Mouse (Mus musculus) heart, adult 2 months (tissue): ENCODE measurements around the gene Tubb3. TPM values are rescaled to one million over a fixed set of nuclear protein-coding genes. Genes with fewer than 3 reads are reported as not detected.
"Not testable (repeated sequence)": the region's sequence is repeated elsewhere in the genome, so short reads cannot be mapped to it uniquely, and the experiment has no call there.

ENCODE experiments used
- DNase-seq, 2 experiments: peaks; one replicate each; pipeline ENCODE4 v3.0.0; 2021
- H3K27ac ChIP-seq: fragments of 200-600 bp; 2 replicates; pipeline ENCODE4 v1.8.1; 2022
- H3K27me3 ChIP-seq: fragments of 200-500 bp; 2 replicates; pipeline ENCODE4 v1.6.1; 2012; ENCODE audit warnings: mild to moderate bottlenecking, low read length, inconsistent platforms, mixed read lengths; ENCODE audit not compliant: control insufficient read depth, insufficient read depth
- H3K36me3 ChIP-seq: fragments of 200-500 bp; 2 replicates; pipeline ENCODE4 v1.6.1; 2012; ENCODE audit warnings: low read length, inconsistent platforms; ENCODE audit not compliant: control insufficient read depth, insufficient read depth
- H3K4me1 ChIP-seq: fragments of 200-500 bp; 2 replicates; pipeline ENCODE4 v1.6.1; 2011; ENCODE audit warnings: low read length; ENCODE audit not compliant: control insufficient read depth, insufficient read depth
- H3K4me3 ChIP-seq: fragments of 200-600 bp; 2 replicates; pipeline ENCODE4 v1.8.1; 2022
- H3K79me2 ChIP-seq: fragments of 200-500 bp; replicated peaks from 2 replicates; pipeline ENCODE4 v1.6.1; 2012; ENCODE audit warnings: mild to moderate bottlenecking, inconsistent platforms, low read length, moderate library complexity, mixed read lengths; ENCODE audit not compliant: control insufficient read depth, insufficient read depth
- H3K9ac ChIP-seq: fragments of 200-500 bp; 2 replicates; pipeline ENCODE4 v1.6.1; 2012; ENCODE audit warnings: low read depth, mild to moderate bottlenecking, control low read depth, inconsistent platforms, low read length, mixed read lengths
- CTCF ChIP-seq: fragments of 200-600 bp; IDR thresholded peaks from 2 replicates; pipeline ENCODE4 v1.8.1; 2022; ENCODE audit warnings: antibody characterized with exemption, mild to moderate bottlenecking, moderate library complexity
- EP300 ChIP-seq: fragments of 200-500 bp; IDR thresholded peaks from 2 replicates; pipeline ENCODE4 v1.6.1; 2011; ENCODE audit warnings: low read depth, low read length, control low read depth; ENCODE audit not compliant: insufficient read depth
- POLR2A ChIP-seq: fragments of 200-500 bp; IDR thresholded peaks from 2 replicates; pipeline ENCODE4 v1.6.1; 2011; ENCODE audit warnings: mild to moderate bottlenecking, low read depth, low read length, control low read depth; ENCODE audit not compliant: insufficient read depth
- WGBS: fragments of 180-500 bp; shearing (Covaris S2); methylation state at CpG from one replicate; pipeline ENCODE4 v1.1.7; 2018; 5-methylcytosine and 5-hydroxymethylcytosine counted together
- intact Hi-C: fragments of 180-260 bp; cut with DNase I; formaldehyde crosslinking; loops from one replicate; pipeline ENCODE4 v1.15.1; 2025
- polyA plus RNA-seq: library from polyadenylated mRNA; depleted of rRNA; stranded (reverse); fragments of >200 nt; gene quantifications from 2 replicates; pipeline ENCODE4 v1.2.3, GENCODE M21; 2012
- total RNA-seq, 2 experiments: library from RNA; stranded (reverse); gene quantifications; 2 replicates each; pipeline ENCODE4 v1.2.3; 2021

The Tubb3 gene
- total and polyA plus RNA-seq, 3 experiments, result 0.59 to 6.2 TPM; not detected in 1

DNA sequence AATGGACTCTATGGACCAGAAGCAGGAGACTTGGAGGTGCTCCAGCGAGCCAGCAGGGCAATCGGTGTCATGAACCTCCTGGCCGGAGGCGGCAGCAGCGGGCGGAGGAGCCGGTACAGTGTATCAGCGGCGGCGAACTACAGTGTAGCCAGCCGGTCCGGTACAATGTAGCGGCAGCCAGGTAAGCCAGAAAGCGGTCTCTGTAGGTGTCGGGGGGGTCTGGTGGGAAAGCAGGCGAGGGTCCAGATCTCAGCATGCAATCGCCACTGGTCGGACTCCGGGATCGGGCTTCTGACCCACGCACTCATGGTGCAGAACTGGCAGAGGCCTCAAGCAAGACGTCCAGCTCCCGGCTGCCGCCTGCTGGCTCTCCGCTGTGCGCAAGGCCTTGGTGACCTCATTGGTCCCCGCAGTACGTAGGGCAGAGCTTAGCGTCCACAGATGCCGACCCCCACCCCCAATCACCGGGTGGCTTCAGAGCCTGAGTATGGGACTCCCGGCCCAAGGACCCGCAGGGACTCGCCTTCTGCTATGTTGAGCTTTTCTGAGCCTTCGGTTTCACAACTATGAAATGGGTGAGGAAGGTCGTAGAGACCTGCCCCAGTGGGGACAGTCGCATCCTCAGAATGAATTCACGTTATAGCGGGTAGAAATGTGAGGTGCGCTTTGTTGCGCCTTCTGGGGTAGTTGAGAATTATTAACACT lies 31.8 kb downstream of the Tubb3 start:
- under 1% methylated on average over 41 of the region's 41 CpGs for WGBS
- Histone ChIP-seq H3K27ac (peak overlapping the region; percentile 92), H3K79me2 (no peaks in the 10 kb centered on the region), H3K4me3 (peak overlapping the region; percentile 93), H3K9ac (peak overlapping the region; percentile 84), H3K36me3 (no peaks in the 10 kb centered on the region), H3K27me3 (no peaks in the 10 kb centered on the region), H3K4me1 (peaks cover 1% of the 10 kb centered on the region; the same call in 1 of the 2 replicates)
- intact Hi-C loops, result loop anchor here (5.0 kb wide), 1 partner anchor 34 kb away; the partner anchor contains the start of gene Afg3l1
- TF ChIP-seq POLR2A (peak; percentile 49; the same call in 1 of the 2 replicates), CTCF (peak; percentile 84), EP300 (no peak)
- DNase-seq, result peak; percentile 95 to 98

DNA sequence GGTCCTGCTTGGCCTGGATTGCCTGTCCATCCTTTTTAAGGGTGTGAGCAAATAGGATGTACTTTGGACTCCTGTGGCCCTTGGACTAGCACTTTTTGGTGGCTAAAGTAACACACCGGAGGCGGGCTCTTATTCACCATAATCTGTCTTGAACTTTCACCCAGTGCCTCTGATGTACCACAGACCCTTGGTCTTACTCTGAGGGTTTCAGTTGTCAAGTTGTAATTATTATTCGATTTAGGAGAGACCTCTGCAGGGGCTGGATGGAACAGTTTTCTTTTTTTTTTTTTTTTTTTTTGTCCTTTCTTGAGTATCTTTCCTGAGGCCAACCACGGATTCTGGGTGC lies 32.3 kb downstream of the Tubb3 start:
- intact Hi-C loops, result loop anchor here (5.0 kb wide), 1 partner anchor 34 kb away; the partner anchor contains the start of gene Afg3l1
- DNase-seq, result no peak
- Histone ChIP-seq H3K9ac (peak overlapping the region; percentile 84), H3K27ac (peak overlapping the region; percentile 92), H3K27me3 (no peaks in the 10 kb centered on the region), H3K4me3 (peak overlapping the region; percentile 93), H3K36me3 (no peaks in the 10 kb centered on the region), H3K79me2 (no peaks in the 10 kb centered on the region), H3K4me1 (peaks cover 1% of the 10 kb centered on the region; the same call in 1 of the 2 replicates)
- no peak for TF ChIP-seq EP300
- TF ChIP-seq CTCF, result no peak
- TF ChIP-seq POLR2A, result no peak
- 19% methylated on average over 4 of the region's 4 CpGs for WGBS

DNA sequence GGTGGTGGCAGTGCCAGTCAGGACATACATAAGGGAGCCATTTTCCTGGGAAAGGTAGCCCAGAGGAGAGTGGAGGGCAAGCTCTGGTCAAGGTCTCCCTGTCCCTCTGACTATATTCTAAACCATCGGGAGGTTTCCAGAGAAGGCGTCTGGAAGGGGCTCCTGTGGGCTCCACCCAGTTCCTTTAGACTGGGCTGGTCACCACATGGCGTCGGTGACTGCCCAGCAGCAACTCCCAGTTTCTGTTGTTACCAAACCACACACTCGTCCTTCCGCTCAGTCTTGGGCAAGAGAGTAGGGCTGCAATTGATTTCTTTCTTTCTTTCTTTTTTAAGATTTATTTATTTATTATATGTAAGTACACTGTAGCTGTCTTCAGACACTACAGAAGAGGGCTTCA lies 32.9 kb downstream of the Tubb3 start:
- Histone ChIP-seq H3K27ac (no peak overlapping the region), H3K4me1 (peaks cover 1% of the 10 kb centered on the region; the same call in 1 of the 2 replicates), H3K36me3 (no peaks in the 10 kb centered on the region), H3K79me2 (no peaks in the 10 kb centered on the region), H3K27me3 (no peaks in the 10 kb centered on the region), H3K4me3 (no peak overlapping the region), H3K9ac (no peak overlapping the region)
- WGBS, result 74% methylated on average over 6 of the region's 6 CpGs
- DNase-seq, result no peak
- intact Hi-C loops, result loop anchor here (5.0 kb wide), 1 partner anchor 33 kb away; the partner anchor contains the start of gene Afg3l1
- no peak for TF ChIP-seq CTCF
- TF ChIP-seq POLR2A, result no peak
- no peak for TF ChIP-seq EP300

DNA sequence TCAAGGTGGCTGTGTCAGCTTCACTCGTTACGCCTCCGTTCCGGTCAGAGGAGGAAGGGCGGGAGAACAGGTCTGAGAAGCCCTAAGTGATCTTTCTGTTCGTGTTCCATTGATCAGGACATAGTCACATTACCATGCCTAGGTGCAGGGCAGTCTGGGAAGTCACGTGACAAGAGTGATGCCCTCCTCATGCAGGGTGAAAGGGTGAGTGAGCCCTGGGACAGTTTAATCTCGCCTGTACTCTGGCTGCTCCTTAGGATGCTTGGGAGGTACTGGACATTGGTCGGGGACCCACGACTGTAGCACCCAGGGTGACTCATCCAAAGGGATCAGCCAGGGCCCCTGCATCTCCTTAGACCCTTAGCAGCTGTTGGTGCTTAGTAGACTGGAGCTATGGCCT lies 34.8 kb downstream of the Tubb3 start:
- WGBS, result 69% methylated on average over 10 of the region's 10 CpGs
- intact Hi-C loops, result no loop called here

DNA sequence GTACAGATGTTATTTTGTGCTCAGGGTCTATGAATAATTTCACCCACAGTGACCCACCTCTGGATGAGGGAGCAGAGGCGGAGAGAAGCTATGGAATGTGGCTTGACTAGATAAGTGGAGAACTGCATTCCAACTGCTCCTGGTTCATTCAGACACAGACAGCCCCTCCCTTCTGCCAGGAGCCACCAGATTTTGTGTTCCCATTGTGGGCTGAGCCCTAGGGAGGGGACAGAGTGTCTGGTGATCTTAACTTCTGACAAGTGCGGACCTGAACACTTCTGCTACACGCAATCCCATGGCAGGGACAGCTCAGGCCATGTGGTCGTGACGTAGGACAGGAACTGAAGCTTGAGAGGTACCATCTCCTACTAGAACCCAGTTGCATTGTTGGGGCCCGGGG lies 35.6 kb downstream of the Tubb3 start:
- H3K36me3 ChIP-seq, result no peaks in the 10 kb centered on the region
- WGBS, result 49% methylated on average over 6 of the region's 6 CpGs
- TF ChIP-seq EP300, result no peak
- TF ChIP-seq CTCF, result no peak
- TF ChIP-seq POLR2A, result no peak
- H3K79me2 ChIP-seq, result no peaks in the 10 kb centered on the region
- no peak overlapping the region for H3K4me3 ChIP-seq
- H3K27ac ChIP-seq, result no peak overlapping the region
- H3K9ac ChIP-seq, result no peak overlapping the region
- H3K27me3 ChIP-seq, result no peaks in the 10 kb centered on the region
- H3K4me1 ChIP-seq, result peaks cover 1% of the 10 kb centered on the region; the same call in 1 of the 2 replicates
- DNase-seq, result no peak
- intact Hi-C loops, result no loop called here

More for the DNA sequence above, 34.8 kb downstream of the Tubb3 start:
- Histone ChIP-seq H3K79me2 (no peaks in the 10 kb centered on the region), H3K36me3 (no peaks in the 10 kb centered on the region), H3K27ac (no peak overlapping the region), H3K4me3 (no peak overlapping the region), H3K4me1 (peaks cover 1% of the 10 kb centered on the region; the same call in 1 of the 2 replicates), H3K27me3 (no peaks in the 10 kb centered on the region), H3K9ac (no peak overlapping the region)
- TF ChIP-seq POLR2A (no peak), EP300 (no peak)
- DNase-seq, result no peak

DNA sequence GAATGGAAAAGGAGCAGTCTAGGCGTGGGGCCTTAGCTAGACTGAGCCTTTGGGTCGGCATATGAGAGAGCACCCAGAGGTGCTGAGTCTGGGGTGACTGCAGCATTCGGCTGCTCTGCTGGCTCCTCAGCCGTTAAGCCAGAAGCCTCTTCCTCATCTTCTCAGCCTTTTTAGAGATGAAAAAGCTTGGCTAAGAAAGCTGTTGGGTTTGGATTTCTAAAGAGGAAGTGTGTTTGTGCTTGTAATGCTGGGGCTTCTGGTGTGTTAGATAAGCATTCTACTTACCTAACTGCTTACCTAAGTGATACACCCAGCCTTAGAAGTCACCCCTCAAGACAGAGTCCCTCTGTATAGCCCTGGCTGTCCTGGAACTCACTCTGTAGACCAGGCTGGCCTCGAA lies 39.6 kb downstream of the Tubb3 start:
- 87% methylated on average over 5 of the region's 5 CpGs for WGBS
- Histone ChIP-seq H3K4me3 (no peak overlapping the region), H3K27ac (no peak overlapping the region), H3K79me2 (no peaks in the 10 kb centered on the region), H3K9ac (no peak overlapping the region), H3K27me3 (no peaks in the 10 kb centered on the region), H3K4me1 (peaks cover 1% of the 10 kb centered on the region; the same call in 1 of the 2 replicates), H3K36me3 (no peaks in the 10 kb centered on the region)
- no peak for DNase-seq
- TF ChIP-seq EP300, result no peak
- no peak for TF ChIP-seq CTCF
- no peak for TF ChIP-seq POLR2A
- intact Hi-C loops, result no loop called here

DNA sequence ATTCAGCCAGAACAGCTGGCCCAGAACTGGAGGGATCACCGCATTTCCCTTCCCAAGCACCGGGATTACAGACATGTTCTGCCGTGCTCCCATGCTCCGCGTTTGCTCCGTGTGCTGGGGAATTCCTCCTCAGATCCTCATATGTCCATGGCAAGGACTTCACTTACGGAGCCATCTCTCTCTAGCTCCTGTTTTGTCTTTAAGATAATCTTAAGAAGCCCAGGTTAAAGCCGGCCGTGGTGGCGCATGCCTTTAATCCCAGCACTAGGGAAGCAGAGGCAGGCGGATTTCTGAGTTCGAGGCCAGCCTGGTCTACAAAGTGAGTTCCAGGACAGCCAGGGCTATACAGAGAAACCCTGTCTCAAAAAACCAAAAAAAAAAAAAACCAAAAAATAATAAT lies 40.5 kb downstream of the Tubb3 start:
- H3K4me1 ChIP-seq, H3K4me3 ChIP-seq, DNase-seq, H3K27ac ChIP-seq, H3K36me3 ChIP-seq, H3K79me2 ChIP-seq, H3K9ac ChIP-seq, intact Hi-C loops, H3K27me3 ChIP-seq: not testable (repeated sequence)
- WGBS, result 93% methylated on average over 12 of the region's 12 CpGs
